Comparison of ENCODE assay signal across 11 mouse cellular contexts in the genomic region with DNA sequence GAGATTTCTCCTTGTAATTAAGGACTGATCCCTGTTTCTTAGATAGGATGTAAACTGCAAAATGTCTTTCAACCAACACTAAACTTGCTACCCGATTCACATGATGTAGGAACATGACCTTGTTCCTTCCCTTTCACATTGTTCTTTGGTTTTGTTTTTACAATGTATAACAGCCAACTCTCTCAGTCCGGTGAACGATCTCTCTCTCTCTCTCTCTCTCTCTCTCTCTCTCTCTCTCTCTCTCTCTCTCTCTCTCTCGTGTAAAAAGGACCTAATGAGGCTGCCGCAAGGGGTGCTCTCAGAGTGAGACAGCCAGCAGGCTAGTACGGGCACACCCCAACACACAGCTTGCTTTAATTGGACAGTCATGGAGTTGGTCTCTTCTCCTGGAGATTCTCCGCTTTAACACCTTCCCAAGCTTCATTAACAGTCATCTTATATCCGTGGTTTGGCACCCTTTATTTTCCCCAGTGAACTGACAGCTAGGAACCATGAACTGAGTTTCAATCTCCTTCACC. TPM values are rescaled to one million over a fixed set of nuclear protein-coding genes. Genes with fewer than 3 reads are reported as not detected.
DNase-seq lines count a peak whose midpoint lies in the region; ATAC-seq and TF ChIP-seq lines count a peak whose summit lies in the region.
"Had no signal": no experiment of that assay in that cellular context is flagged by ENCODE, and none has a peak within 500 bp of the region (broad histone marks: within the 10 kb centered on the region; RNA-seq: fewer than 3 reads in every experiment).

No protein-coding gene starts in this region.

- peaks cover 5% of the 10 kb centered on the region; the same call in 1 of the 2 replicates for H3K9me3 ChIP-seq in heart, postnatal 0 days (replicated peaks; ENCODE audit: control insufficient read depth, low read length)
- peaks cover 30% of the 10 kb centered on the region for H3K9me3 ChIP-seq in ES-Bruce4 (replicated peaks; ENCODE audit: control insufficient read depth, insufficient read depth, low read length, poor library complexity, severe bottlenecking)
- no peaks in the 10 kb centered on the region; the same call in 1 of the 2 replicates for H3K9me3 ChIP-seq in forebrain, embryonic 11.5 days (ENCODE audit: control insufficient read depth, low read length)
- no peaks in the 10 kb centered on the region; the same call in 1 of the 2 replicates for H3K9me3 ChIP-seq in limb, embryonic 14.5 days (ENCODE audit: control insufficient read depth, low read length)

- ATAC-seq in heart, postnatal 0 days (ENCODE audit: insufficient read depth, low read depth), result no peak
- ATAC-seq in forebrain, embryonic 11.5 days (replicated peaks; ENCODE audit: low FRiP score), result no peak
- no peak for ATAC-seq in limb, embryonic 14.5 days (ENCODE audit: low FRiP score, low read depth)

- no peaks in the 10 kb centered on the region for H3K36me3 ChIP-seq in heart, postnatal 0 days (replicated peaks; ENCODE audit: control insufficient read depth, insufficient read depth, low read length)
- peaks cover 3% of the 10 kb centered on the region; the same call in 1 of the 2 replicates for H3K36me3 ChIP-seq in ES-Bruce4 (ENCODE audit: control insufficient read depth, insufficient read depth, low read length, poor library complexity, severe bottlenecking)
- H3K36me3 ChIP-seq in forebrain, embryonic 11.5 days (ENCODE audit: control insufficient read depth, insufficient read depth, low read length), result no peaks in the 10 kb centered on the region
- H3K36me3 ChIP-seq in limb, embryonic 14.5 days (ENCODE audit: control insufficient read depth, insufficient read depth, low read length), result peaks cover 6% of the 10 kb centered on the region; the same call in 1 of the 2 replicates

- no peaks in the 10 kb centered on the region for H3K27me3 ChIP-seq in heart, postnatal 0 days (ENCODE audit: control insufficient read depth, insufficient read depth, low read length)
- H3K27me3 ChIP-seq in ES-Bruce4 (ENCODE audit: control insufficient read depth, insufficient read depth, low read length, poor library complexity, severe bottlenecking), result no peaks in the 10 kb centered on the region
- H3K27me3 ChIP-seq in forebrain, embryonic 11.5 days (ENCODE audit: control insufficient read depth, insufficient read depth, low read length), result no peaks in the 10 kb centered on the region
- H3K27me3 ChIP-seq in limb, embryonic 14.5 days (ENCODE audit: control insufficient read depth, insufficient read depth, low read length), result no peaks in the 10 kb centered on the region

- H3K27ac ChIP-seq in heart, postnatal 0 days (ENCODE audit: low read depth), result no peak overlapping the region
- H3K27ac ChIP-seq in ES-Bruce4 (ENCODE audit: insufficient read depth, low read length), result no peak overlapping the region
- no peak overlapping the region for H3K27ac ChIP-seq in forebrain, embryonic 11.5 days (ENCODE audit: low read depth, low read length)
- 0 out of 2 replicates have a peak overlapping the region, but pooled peaks have one; percentile 46 for H3K27ac ChIP-seq in limb, embryonic 14.5 days (replicated peaks; ENCODE audit: low read depth, low read length)

- 63% methylated on average over 8 of the region's 8 CpGs for WGBS in heart, postnatal 0 days
- 72% methylated on average over 8 of the region's 8 CpGs for WGBS in forebrain, embryonic 11.5 days
- 59% methylated on average over 8 of the region's 8 CpGs for WGBS in limb, embryonic 14.5 days

- peak; percentile 3; the same call in 1 of the 2 replicates for TF ChIP-seq CTCF in heart, postnatal 0 days (IDR thresholded peaks at IDR 0.05; ENCODE audit: low read depth)
- TF ChIP-seq CTCF in ES-Bruce4 (IDR thresholded peaks at IDR 0.05; ENCODE audit: low read depth, low read length), result no peak

- intact Hi-C loops in heart, postnatal 25 days (cut with DNase I), result loop anchor here (10.0 kb wide), 1 partner anchor 581 kb away; the partner anchor contains the start of gene Cenpu

- TF ChIP-seq POLR2A in ES-Bruce4 (IDR thresholded peaks at IDR 0.05; ENCODE audit: insufficient read depth, low read length), result no peak
- TF ChIP-seq POLR2A in limb, embryonic 14.5 days (IDR thresholded peaks at IDR 0.05; ENCODE audit: borderline replicate concordance, extremely low read depth, insufficient read depth, insufficient read length), result no peak

- TF ChIP-seq EP300 in heart, postnatal 0 days (IDR thresholded peaks at IDR 0.05; ENCODE audit: low read depth), result no peak
- TF ChIP-seq EP300 in ES-Bruce4 (IDR thresholded peaks at IDR 0.05; ENCODE audit: insufficient read depth, low read depth, low read length), result no peak

- no peak overlapping the region for H3K9ac ChIP-seq in heart, postnatal 0 days (replicated peaks; ENCODE audit: low read depth, low read length)
- H3K9ac ChIP-seq in ES-Bruce4 (ENCODE audit: low read depth, poor library complexity, severe bottlenecking), result 0 out of 2 replicates have a peak overlapping the region, but pooled peaks have one; percentile 50
- no peak overlapping the region; the same call in 1 of the 2 replicates for H3K9ac ChIP-seq in forebrain, embryonic 11.5 days (ENCODE audit: low read length)
- 0 out of 2 replicates have a peak overlapping the region, but pooled peaks have one; percentile 8 for H3K9ac ChIP-seq in limb, embryonic 14.5 days (ENCODE audit: low read depth, low read length, severe bottlenecking)

- peaks cover 13% of the 10 kb centered on the region; the same call in 1 of the 2 replicates for H3K4me1 ChIP-seq in heart, postnatal 0 days (ENCODE audit: control insufficient read depth, insufficient read depth)
- no peaks in the 10 kb centered on the region for H3K4me1 ChIP-seq in ES-Bruce4 (ENCODE audit: control insufficient read depth, insufficient read depth, low read length)
- H3K4me1 ChIP-seq in forebrain, embryonic 11.5 days (replicated peaks; ENCODE audit: control insufficient read depth, insufficient read depth, low read length), result peaks cover 4% of the 10 kb centered on the region; the same call in 1 of the 2 replicates
- peaks cover 12% of the 10 kb centered on the region for H3K4me1 ChIP-seq in limb, embryonic 14.5 days (ENCODE audit: control insufficient read depth, insufficient read depth, low read length)

- H3K4me3 ChIP-seq in heart, postnatal 0 days (ENCODE audit: low read depth, low read length), result no peak overlapping the region
- no peak overlapping the region for H3K4me3 ChIP-seq in ES-Bruce4 (ENCODE audit: low read depth, low read length)
- no peak overlapping the region for H3K4me3 ChIP-seq in forebrain, embryonic 11.5 days (ENCODE audit: low read depth, low read length)
- peak overlapping the region; percentile 71 for H3K4me3 ChIP-seq in limb, embryonic 14.5 days (replicated peaks; ENCODE audit: low read length)

- no peak for DNase-seq in heart, postnatal 0 days (ENCODE audit: low spot score)
- no peak for DNase-seq in heart, postnatal 25 days (ENCODE audit: low spot score)
- DNase-seq in forebrain, embryonic 11.5 days (ENCODE audit: low spot score), result no peak
- no peak for DNase-seq in limb, embryonic 14.5 days (ENCODE audit: low spot score)
- DNase-seq in thymus, postnatal 25 days, result no peak
- no peak for DNase-seq in frontal cortex, postnatal 36 days (ENCODE audit: low spot score in 2 of 2)
- no peak for DNase-seq in right cerebral cortex, postnatal 4 days
- DNase-seq: kidney, adult 18-20 months; right cerebral cortex, adult 18-20 months had no signal

- peak overlapping the region; percentile 76; the same call in 1 of the 2 replicates for H3K4me2 ChIP-seq in heart, postnatal 0 days (ENCODE audit: low read depth, low read length)
- H3K4me2 ChIP-seq in forebrain, embryonic 11.5 days (ENCODE audit: low read depth, low read length, severe bottlenecking), result peak overlapping the region; percentile 73; the same call in 1 of the 2 replicates
- H3K4me2 ChIP-seq in limb, embryonic 14.5 days (replicated peaks; ENCODE audit: low read depth, low read length, severe bottlenecking), result peak overlapping the region; percentile 65

RNA-seq across cellular contexts. Expression of gene 1700029J07Rik, which starts 1.0 kb away (rescaled TPM):
- total RNA-seq in heart, postnatal 0 days (2014; rRNA removed; ENCODE audit: low replicate concordance), result not detected in 2 replicates
- 1.3 and 1.6 TPM in 2 replicates for polyA plus RNA-seq in heart, postnatal 0 days (2015; fragmentation: Nextera tagmentation; extraction: Ambion mirVana)
- total RNA-seq in heart, postnatal 25 days (2021), result under 1 TPM; 0.52 to 0.84 TPM
- polyA plus RNA-seq in ES-Bruce4 (2011; ENCODE audit: insufficient read depth, insufficient read length, low read depth, missing spikeins), result 3.6 and 4.8 TPM in 2 replicates
- 3.2 and 4.7 TPM in 2 replicates for polyA plus RNA-seq in forebrain, embryonic 11.5 days (2014; fragmentation: Nextera tagmentation; extraction: Ambion mirVana)
- polyA plus RNA-seq in limb, embryonic 14.5 days (2012; rRNA removed), result 2.6 and 5.2 TPM in 2 replicates
- polyA plus RNA-seq in limb, embryonic 14.5 days (2014; fragmentation: Nextera tagmentation; extraction: Ambion mirVana), result 1.9 and 2.5 TPM in 2 replicates

RNA-seq across cellular contexts. Expression of gene Ufsp2, which starts 1.3 kb away (rescaled TPM):
- 16.9 and 47.4 TPM in 2 replicates for total RNA-seq in heart, postnatal 0 days (2014; rRNA removed; ENCODE audit: low replicate concordance)
- 59.5 and 61.4 TPM in 2 replicates for polyA plus RNA-seq in heart, postnatal 0 days (2015; fragmentation: Nextera tagmentation; extraction: Ambion mirVana)
- 10 to 100 TPM; 31.1 to 32.3 TPM for total RNA-seq in heart, postnatal 25 days (2021)
- 49.2 and 62.4 TPM in 2 replicates for polyA plus RNA-seq in ES-Bruce4 (2011; ENCODE audit: insufficient read depth, insufficient read length, low read depth, missing spikeins)
- polyA plus RNA-seq in forebrain, embryonic 11.5 days (2014; fragmentation: Nextera tagmentation; extraction: Ambion mirVana), result 50.3 and 58.0 TPM in 2 replicates
- 51.5 and 62.3 TPM in 2 replicates for polyA plus RNA-seq in limb, embryonic 14.5 days (2012; rRNA removed)
- polyA plus RNA-seq in limb, embryonic 14.5 days (2014; fragmentation: Nextera tagmentation; extraction: Ambion mirVana), result 81.9 and 92.5 TPM in 2 replicates

RNA-seq across cellular contexts. Expression of gene Lrp2bp, which starts 25.1 kb away (rescaled TPM):
- total RNA-seq in heart, postnatal 0 days (2014; rRNA removed; ENCODE audit: low replicate concordance), result 0.08 and 0.99 TPM in 2 replicates
- polyA plus RNA-seq in heart, postnatal 0 days (2015; fragmentation: Nextera tagmentation; extraction: Ambion mirVana), result 0.36 and 0.65 TPM in 2 replicates
- 1 to 10 TPM; 1.0 to 1.1 TPM for total RNA-seq in heart, postnatal 25 days (2021)
- polyA plus RNA-seq in ES-Bruce4 (2011; ENCODE audit: insufficient read depth, insufficient read length, low read depth, missing spikeins), result 0.39 TPM in 1 of 2 replicates, not detected in the other
- polyA plus RNA-seq in forebrain, embryonic 11.5 days (2014; fragmentation: Nextera tagmentation; extraction: Ambion mirVana), result 0.40 and 0.53 TPM in 2 replicates
- 0.24 and 0.29 TPM in 2 replicates for polyA plus RNA-seq in limb, embryonic 14.5 days (2012; rRNA removed)
- polyA plus RNA-seq in limb, embryonic 14.5 days (2014; fragmentation: Nextera tagmentation; extraction: Ambion mirVana), result 0.40 and 0.53 TPM in 2 replicates

RNA-seq across cellular contexts. Expression of gene Ankrd37, which starts 31.5 kb away (rescaled TPM):
- total RNA-seq in heart, postnatal 0 days (2014; rRNA removed; ENCODE audit: low replicate concordance), result 1.2 and 42.2 TPM in 2 replicates
- polyA plus RNA-seq in heart, postnatal 0 days (2015; fragmentation: Nextera tagmentation; extraction: Ambion mirVana), result 10.2 and 14.3 TPM in 2 replicates
- total RNA-seq in heart, postnatal 25 days (2021), result 10 to 100 TPM; 10.0 to 11.7 TPM
- polyA plus RNA-seq in ES-Bruce4 (2011; ENCODE audit: insufficient read depth, insufficient read length, low read depth, missing spikeins), result 6.5 and 8.3 TPM in 2 replicates
- 13.4 and 15.4 TPM in 2 replicates for polyA plus RNA-seq in forebrain, embryonic 11.5 days (2014; fragmentation: Nextera tagmentation; extraction: Ambion mirVana)
- polyA plus RNA-seq in limb, embryonic 14.5 days (2012; rRNA removed), result 10.9 and 17.2 TPM in 2 replicates
- polyA plus RNA-seq in limb, embryonic 14.5 days (2014; fragmentation: Nextera tagmentation; extraction: Ambion mirVana), result 18.7 and 19.4 TPM in 2 replicates

RNA-seq across cellular contexts. Expression of gene Ccdc110, which starts 39.6 kb away (rescaled TPM):
- total RNA-seq in heart, postnatal 0 days (2014; rRNA removed; ENCODE audit: low replicate concordance), result not detected in 2 replicates
- polyA plus RNA-seq in heart, postnatal 0 days (2015; fragmentation: Nextera tagmentation; extraction: Ambion mirVana), result not detected in 2 replicates
- not detected for total RNA-seq in heart, postnatal 25 days (2021)
- polyA plus RNA-seq in ES-Bruce4 (2011; ENCODE audit: insufficient read depth, insufficient read length, low read depth, missing spikeins), result not detected in 2 replicates
- 0.23 TPM in 1 of 2 replicates, not detected in the other for polyA plus RNA-seq in forebrain, embryonic 11.5 days (2014; fragmentation: Nextera tagmentation; extraction: Ambion mirVana)
- 0.06 and 0.09 TPM in 2 replicates for polyA plus RNA-seq in limb, embryonic 14.5 days (2012; rRNA removed)
- 0.12 and 0.26 TPM in 2 replicates for polyA plus RNA-seq in limb, embryonic 14.5 days (2014; fragmentation: Nextera tagmentation; extraction: Ambion mirVana)
- total RNA-seq: liver, adult 2 months had no signal
- polyA plus RNA-seq: liver, adult 2 months had no signal

Comparison
In these comparisons a context has a peak if more than half of its experiments do, and no peak if none do; other contexts are left out.
1. H3K9ac ChIP-seq: peak in ES-Bruce4 (single experiment) and limb, embryonic 14.5 days (single experiment); none in heart, postnatal 0 days (single experiment) and forebrain, embryonic 11.5 days (single experiment).
2. Peak in every context shown above with its lines, with median percentiles within 50 percentile points of each other: H3K4me2 ChIP-seq.